Comparison of ENCODE assay signal across 23 mouse cellular contexts in genomic region chr8:46641272-46641671, GRCm38 (mm10). TPM values are rescaled to one million over a fixed set of nuclear protein-coding genes. Genes with fewer than 3 reads are reported as not detected.
DNase-seq lines count a peak whose midpoint lies in the region; ATAC-seq and TF ChIP-seq lines count a peak whose summit lies in the region.
"Had no signal": no experiment of that assay in that cellular context is flagged by ENCODE, and none has a peak within 500 bp of the region (broad histone marks: within the 10 kb centered on the region; RNA-seq: fewer than 3 reads in every experiment).

No protein-coding gene starts in this region.

- no peaks in the 10 kb centered on the region for H3K9me3 ChIP-seq in heart, embryonic 16.5 days (replicated peaks; ENCODE audit: control insufficient read depth, low read length)
- H3K9me3 ChIP-seq in heart, embryonic 10.5 days = no peaks in the 10 kb centered on the region
- H3K9me3 ChIP-seq in midbrain, embryonic 11.5 days (ENCODE audit: control insufficient read depth, low read length) = no peaks in the 10 kb centered on the region
- H3K9me3 ChIP-seq: limb, embryonic 15.5 days; liver, embryonic 15.5 days had no signal

- ATAC-seq in heart, embryonic 16.5 days (replicated peaks; ENCODE audit: extremely low read depth, insufficient read depth, low FRiP score) = no peak
- ATAC-seq in CD4-positive, CD25-positive, alpha-beta regulatory T cell, adult 4 months = peak; percentile 90
- ATAC-seq in common myeloid progenitor, adult 5-6 weeks (replicated peaks; ENCODE audit: low read depth, poor library complexity, severe bottlenecking) = peak; percentile 52
- no peak for ATAC-seq in midbrain, embryonic 11.5 days (ENCODE audit: low FRiP score)
- ATAC-seq: forebrain, postnatal 0 days; intestine, postnatal 0 days had no signal

- no peak overlapping the region for H3ac ChIP-seq in myocyte (ENCODE audit: control insufficient read depth, insufficient read length)

- H3K27ac ChIP-seq in heart, embryonic 16.5 days (ENCODE audit: low read length) = 0 out of 2 replicates have a peak overlapping the region, but pooled peaks have one; percentile 7
- H3K27ac ChIP-seq in heart, embryonic 10.5 days = no peak overlapping the region
- H3K27ac ChIP-seq in midbrain, embryonic 11.5 days (ENCODE audit: low read depth, low read length) = no peak overlapping the region
- H3K27ac ChIP-seq: forebrain, embryonic 10.5 days; heart, adult 2 months; hindbrain, embryonic 14.5 days; kidney, postnatal 0 days; limb, embryonic 15.5 days; liver, embryonic 15.5 days had no signal

- H3K27me3 ChIP-seq in heart, embryonic 16.5 days (ENCODE audit: control insufficient read depth, insufficient read depth, low read length) = no peaks in the 10 kb centered on the region
- H3K27me3 ChIP-seq in heart, embryonic 10.5 days (ENCODE audit: insufficient read depth, poor library complexity, severe bottlenecking) = no peaks in the 10 kb centered on the region
- H3K27me3 ChIP-seq in myocyte (ENCODE audit: control insufficient read depth, insufficient read depth, insufficient read length) = no peaks in the 10 kb centered on the region
- no peaks in the 10 kb centered on the region for H3K27me3 ChIP-seq in midbrain, embryonic 11.5 days (ENCODE audit: control insufficient read depth, insufficient read depth, low read length)
- H3K27me3 ChIP-seq: limb, embryonic 15.5 days; liver, embryonic 15.5 days had no signal

- H3K79me2 ChIP-seq in myocyte (ENCODE audit: control insufficient read depth, insufficient read depth) = no peaks in the 10 kb centered on the region

- H3K4me3 ChIP-seq in heart, embryonic 16.5 days (ENCODE audit: low read length) = no peak overlapping the region
- no peak overlapping the region for H3K4me3 ChIP-seq in heart, embryonic 10.5 days
- no peak overlapping the region for H3K4me3 ChIP-seq in myocyte
- H3K4me3 ChIP-seq in midbrain, embryonic 11.5 days (ENCODE audit: low read depth, low read length) = no peak overlapping the region
- H3K4me3 ChIP-seq: forebrain, embryonic 10.5 days; heart, adult 2 months; limb, embryonic 15.5 days; liver, embryonic 15.5 days had no signal

- H3K36me3 ChIP-seq in heart, embryonic 16.5 days (ENCODE audit: control insufficient read depth, insufficient read depth) = peaks cover 16% of the 10 kb centered on the region
- peaks cover 21% of the 10 kb centered on the region for H3K36me3 ChIP-seq in heart, embryonic 10.5 days
- H3K36me3 ChIP-seq in myocyte (ENCODE audit: control insufficient read depth, insufficient read depth) = peaks cover 2% of the 10 kb centered on the region
- H3K36me3 ChIP-seq in midbrain, embryonic 11.5 days (ENCODE audit: control insufficient read depth, insufficient read depth, low read length) = peaks cover 8% of the 10 kb centered on the region; the same call in 1 of the 2 replicates

- no peak overlapping the region for H3K4me2 ChIP-seq in heart, embryonic 16.5 days (ENCODE audit: low read depth, low read length)
- peak overlapping the region; percentile 7 for H3K4me2 ChIP-seq in myocyte (ENCODE audit: low read depth)
- no peak overlapping the region for H3K4me2 ChIP-seq in midbrain, embryonic 11.5 days
- H3K4me2 ChIP-seq: hindbrain, embryonic 14.5 days; limb, embryonic 15.5 days; liver, embryonic 15.5 days had no signal

- H3K9ac ChIP-seq in heart, embryonic 16.5 days (ENCODE audit: low read length) = no peak overlapping the region
- no peak overlapping the region for H3K9ac ChIP-seq in midbrain, embryonic 11.5 days (ENCODE audit: low read length)
- H3K9ac ChIP-seq: forebrain, postnatal 0 days; hindbrain, embryonic 14.5 days; limb, embryonic 15.5 days; liver, embryonic 15.5 days had no signal

- peaks cover 12% of the 10 kb centered on the region for H3K4me1 ChIP-seq in heart, embryonic 16.5 days (ENCODE audit: control insufficient read depth, insufficient read depth, low read length)
- H3K4me1 ChIP-seq in heart, embryonic 10.5 days = no peaks in the 10 kb centered on the region
- no peaks in the 10 kb centered on the region for H3K4me1 ChIP-seq in midbrain, embryonic 11.5 days (ENCODE audit: control insufficient read depth, insufficient read depth, low read length)
- H3K4me1 ChIP-seq: forebrain, embryonic 10.5 days; limb, embryonic 15.5 days had no signal

- WGBS in heart, embryonic 16.5 days = 61% methylated on average over 5 of the region's 5 CpGs
- WGBS in heart, embryonic 10.5 days = 54% methylated on average over 5 of the region's 5 CpGs
- 86% methylated on average over 5 of the region's 5 CpGs for WGBS in midbrain, embryonic 11.5 days

- DNase-seq in heart, embryonic 10.5 days (ENCODE audit: low spot score) = no peak
- no peak for DNase-seq in ovary, adult 18-20 months (ENCODE audit: low spot score)
- DNase-seq in midbrain, embryonic 11.5 days (ENCODE audit: low spot score, missing footprints) = no peak
- DNase-seq in embryo, embryonic 11 days = no peak
- DNase-seq: adrenal gland, postnatal 14 days; cerebellum, postnatal 10 days; forebrain, postnatal 0 days; gastrocnemius, postnatal 10 days; heart, adult 2 months; heart, postnatal 10 days; midbrain, embryonic 14.5 days; right cerebral cortex, postnatal 4 days; thymus, adult 2 months had no signal

- TF ChIP-seq POLR2A in myocyte (IDR thresholded peaks at IDR 0.05; ENCODE audit: insufficient read length, low read depth) = no peak

TF ChIP-seq in myocyte, 11 proteins besides CTCF, POLR2A, EP300 and RAD21:
- TF ChIP-seq SRF (IDR thresholded peaks at IDR 0.05; ENCODE audit: control insufficient read depth, insufficient read length, low read depth) = no peak
- peak in 1 of 3 experiments; percentile 2 for TF ChIP-seq MYOD1 (IDR thresholded peaks at IDR 0.05; ENCODE audit: control insufficient read depth in 1 of 3, insufficient read length in 2 of 3, low read depth in 2 of 3)

RNA-seq across cellular contexts. Expression of gene Casp3, which starts 24.2 kb away (rescaled TPM):
- polyA plus RNA-seq in heart, embryonic 16.5 days (2015; fragmentation: Nextera tagmentation; extraction: Ambion mirVana) = 53.6 and 63.5 TPM in 2 replicates
- 63.7 and 73.3 TPM in 2 replicates for polyA plus RNA-seq in heart, embryonic 10.5 days (2016; fragmentation: Nextera tagmentation; extraction: Ambion mirVana)
- 10 to 100 TPM; 50.3 to 69.1 TPM for polyA plus RNA-seq in CD4-positive, CD25-positive, alpha-beta regulatory T cell, adult 4 months (2017; shearing (Covaris generic))
- total RNA-seq in common myeloid progenitor, adult 5-6 weeks (2017) = 191 and 192 TPM in 2 replicates
- polyA plus RNA-seq in myocyte (2012; fragmentation: generic; extraction: Trizol) = 24.9 TPM
- polyA plus RNA-seq in midbrain, embryonic 11.5 days (2014; fragmentation: Nextera tagmentation; extraction: Ambion mirVana) = 151 and 165 TPM in 2 replicates

RNA-seq across cellular contexts. Expression of gene Primpol, which starts 24.3 kb away (rescaled TPM):
- polyA plus RNA-seq in heart, embryonic 16.5 days (2015; fragmentation: Nextera tagmentation; extraction: Ambion mirVana) = 9.0 and 9.5 TPM in 2 replicates
- 10.2 and 11.8 TPM in 2 replicates for polyA plus RNA-seq in heart, embryonic 10.5 days (2016; fragmentation: Nextera tagmentation; extraction: Ambion mirVana)
- polyA plus RNA-seq in CD4-positive, CD25-positive, alpha-beta regulatory T cell, adult 4 months (2017; shearing (Covaris generic)) = 10 to 100 TPM; 38.8 to 42.9 TPM
- 13.9 and 21.6 TPM in 2 replicates for total RNA-seq in common myeloid progenitor, adult 5-6 weeks (2017)
- polyA plus RNA-seq in myocyte (2012; fragmentation: generic; extraction: Trizol) = 1.8 TPM
- polyA plus RNA-seq in midbrain, embryonic 11.5 days (2014; fragmentation: Nextera tagmentation; extraction: Ambion mirVana) = 8.6 and 11.6 TPM in 2 replicates

Comparison
In these comparisons a context has a peak if more than half of its experiments do, and no peak if none do; other contexts are left out.
1. ATAC-seq: peak in CD4-positive, CD25-positive, alpha-beta regulatory T cell, adult 4 months (single experiment) and common myeloid progenitor, adult 5-6 weeks (single experiment); none in heart, embryonic 16.5 days (single experiment) and midbrain, embryonic 11.5 days (single experiment).